Mouse (Mus musculus) cortical plate, adult 2 months (tissue): ENCODE results near the gene Col1a2.

Experiments used
- CTCF ChIP-seq: fragments of 200-500 bp; IDR thresholded peaks from 2 replicates; pipeline ENCODE4 v1.5.1; 2011; ENCODE audit warnings: mild to moderate bottlenecking, control low read depth, low read length; ENCODE audit not compliant: insufficient read depth; ENCODE audit errors: extremely low read depth
- POLR2A ChIP-seq: fragments of 200-500 bp; IDR thresholded peaks from 2 replicates; pipeline ENCODE4 v1.6.1; 2011; ENCODE audit warnings: mild to moderate bottlenecking, low read length, control low read depth; ENCODE audit not compliant: insufficient read depth; ENCODE audit errors: extremely low read depth

GRCm38 (mm10) chr6:4548894-4549293 is 44.3 kb downstream of the Col1a2 start:
- TF ChIP-seq CTCF (peak; percentile 38; the same call in 1 of the 2 replicates), POLR2A (no peak)
